Mouse (Mus musculus) hematopoietic stem cell, adult 5-6 weeks (primary cell): ENCODE measurements around the gene Apobec4. TPM values are rescaled to one million over a fixed set of nuclear protein-coding genes. Genes with fewer than 3 reads are reported as not detected.

Experiments used
- ATAC-seq, 2 experiments: fragments of 125-278 bp in 1 of 2; replicated peaks in 1 of 2; 2 replicates each; pipeline ENCODE4 v1.8.0; 2016 to 2017; ENCODE audit warnings: inconsistent platforms in 2 of 2, mild to moderate bottlenecking in 2 of 2, moderate number of reproducible peaks in 2 of 2, low read depth in 1 of 2, moderate TSS enrichment in 1 of 2; ENCODE audit not compliant: low FRiP score in 2 of 2, poor library complexity in 2 of 2, severe bottlenecking in 2 of 2, insufficient read depth in 1 of 2, low TSS enrichment in 1 of 2
- total RNA-seq: library from RNA; stranded (forward); fragments of 172-1452, 232-1000 nt; gene quantifications from 2 replicates; pipeline ENCODE4 v1.2.3, GENCODE M21; 2017

Gene Apobec4
- total RNA-seq, 1 experiment from 2014 or later = not detected

- no peak for ATAC-seq
These were observed 42.6 kb downstream of the Apobec4 start for GRCm38 (mm10) chr1:152792736-152793494.

DNA sequence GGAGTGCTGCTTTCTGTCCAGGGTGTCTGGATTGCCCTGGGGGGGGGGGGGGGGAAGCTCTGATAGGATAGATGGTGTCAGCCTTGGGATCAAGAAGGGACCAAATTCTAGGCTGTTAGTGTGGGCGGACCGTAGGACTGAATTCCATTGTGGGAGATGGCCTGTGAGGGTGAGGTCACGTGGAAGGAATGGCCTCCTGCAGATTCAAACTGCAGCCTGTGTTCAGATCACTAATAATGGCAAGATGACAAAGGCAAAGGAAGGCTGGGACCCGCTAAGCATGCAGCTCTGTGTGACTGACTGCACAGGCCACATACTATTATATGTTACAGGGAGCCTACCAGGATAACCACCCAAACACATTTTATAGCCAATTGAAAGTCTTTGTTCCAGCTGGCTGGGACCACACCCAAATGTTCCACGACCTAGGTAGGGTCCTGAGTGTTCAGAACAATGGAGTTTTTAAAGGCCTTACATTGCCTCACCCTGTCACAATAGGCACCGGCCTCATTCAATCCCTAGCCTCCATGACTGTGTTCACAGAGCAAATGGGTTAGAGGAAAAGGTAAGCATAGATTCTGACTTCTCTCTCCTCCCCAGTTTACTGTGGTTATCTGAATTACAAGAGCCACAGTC, 43.3 kb downstream of the Apobec4 start:
- no peak for ATAC-seq

DNA sequence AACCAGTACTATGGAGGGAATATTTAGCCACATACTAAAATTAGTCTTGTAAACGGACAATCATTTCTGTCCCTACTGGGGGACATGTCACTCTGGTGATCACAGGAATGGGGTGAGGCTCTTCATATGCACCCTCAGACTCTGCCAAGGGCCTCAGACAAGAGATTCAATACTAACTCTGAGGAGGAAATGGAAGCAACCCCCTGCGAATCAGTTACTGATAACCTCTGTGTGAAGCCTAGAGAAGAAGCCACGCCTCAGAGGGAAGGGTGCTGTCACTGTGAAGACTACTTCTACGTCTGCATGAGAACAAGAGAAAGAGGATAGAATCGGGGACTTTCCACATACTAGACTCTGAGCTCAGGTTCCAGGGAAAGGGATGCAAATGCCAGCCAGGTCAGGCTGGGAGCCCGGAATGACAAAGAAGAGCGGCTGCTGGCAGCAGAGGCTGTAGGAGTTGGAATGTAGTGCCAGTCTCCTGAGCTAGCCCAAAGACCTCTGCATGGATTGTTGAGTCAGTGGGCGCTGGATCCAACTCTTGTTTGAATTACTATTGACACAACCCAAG, 45.4 kb downstream of the Apobec4 start:
- no peak for ATAC-seq

DNA sequence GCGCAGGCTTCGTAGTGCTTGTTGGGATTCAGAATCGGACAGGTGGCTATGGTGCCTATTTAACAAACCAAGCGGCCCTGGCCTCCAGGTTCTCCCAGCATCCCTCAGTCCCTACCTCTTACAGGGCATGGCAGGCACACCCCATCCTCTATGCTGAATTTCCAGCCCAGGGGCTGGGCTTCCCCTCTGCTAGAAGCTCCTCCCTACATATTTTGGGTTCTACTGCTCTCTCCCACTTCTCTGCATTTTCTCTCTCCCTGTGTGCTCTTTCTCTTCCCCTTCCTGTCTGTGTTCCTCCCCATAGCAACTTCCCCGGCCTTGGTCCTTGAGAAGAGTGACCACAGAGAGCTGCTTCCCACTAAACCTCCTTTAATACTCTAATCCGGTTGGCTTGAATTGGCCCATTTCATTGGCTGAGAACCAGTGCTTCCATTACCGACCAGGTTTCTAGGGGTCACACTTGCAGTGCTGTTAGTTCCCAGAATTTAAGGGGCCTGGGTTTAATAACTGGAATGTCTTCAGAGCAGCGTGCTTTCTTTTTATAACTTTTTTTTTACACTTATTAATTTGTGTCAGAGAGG, 46.4 kb downstream of the Apobec4 start:
- no peak for ATAC-seq

GRCm38 (mm10) chr1:152798125-152798524, 47.8 kb downstream of the Apobec4 start:
- ATAC-seq = peak; percentile 85 to 97

DNA sequence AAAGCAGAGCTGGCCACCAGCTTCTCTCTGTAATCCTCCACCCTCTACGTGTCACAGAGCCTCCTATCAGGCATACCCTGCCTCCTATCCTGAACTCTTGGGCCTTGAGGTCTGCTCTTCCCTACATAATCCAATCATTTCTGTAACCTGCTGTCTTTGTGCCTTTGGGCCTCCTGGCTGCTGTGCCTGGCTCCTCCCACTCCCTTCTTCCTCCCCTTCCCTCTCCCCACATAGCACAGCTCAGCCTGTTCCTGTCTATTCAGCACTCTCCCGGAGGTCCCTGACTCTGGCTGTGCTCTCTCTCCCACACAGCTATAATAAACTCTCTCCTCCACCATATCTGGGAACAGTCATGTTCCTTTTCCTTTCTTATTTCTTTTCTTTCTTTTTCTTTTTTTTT, 49.5 kb downstream of the Apobec4 start, which contains the start of gene Ncf2:
TSS of gene Ncf2 (plus strand) at position 298 of the 400 bp plus-strand sequence.
- peak; percentile 54 to 63; a peak in 3 of 4 replicates for ATAC-seq

DNA sequence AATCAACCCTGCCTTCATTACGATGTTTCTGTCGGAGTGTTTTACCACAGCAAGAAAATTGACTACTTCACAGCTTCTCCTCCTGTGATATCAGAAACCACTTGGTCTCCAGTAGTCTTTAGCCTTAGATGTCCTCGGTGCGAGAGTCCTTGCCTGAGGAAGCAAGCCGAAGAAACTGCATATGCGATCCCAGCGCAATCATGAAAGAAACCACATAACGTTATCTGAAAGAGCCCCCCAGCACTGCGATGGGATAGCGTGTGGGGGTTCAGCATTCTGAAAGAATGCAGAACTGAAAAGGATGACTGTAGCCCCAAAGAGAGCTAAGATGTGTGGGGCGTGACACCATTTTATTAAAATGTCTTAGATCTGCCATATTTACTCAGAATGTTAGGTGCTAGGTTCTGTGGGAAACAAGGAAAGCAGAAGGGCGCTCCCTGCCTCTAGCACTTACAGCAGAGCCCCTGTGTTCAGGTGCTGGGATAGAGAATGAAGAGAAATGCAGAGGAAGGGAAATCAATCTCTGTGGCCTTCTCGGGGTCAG, 50.4 kb downstream of the Apobec4 start:
- no peak for ATAC-seq

DNA sequence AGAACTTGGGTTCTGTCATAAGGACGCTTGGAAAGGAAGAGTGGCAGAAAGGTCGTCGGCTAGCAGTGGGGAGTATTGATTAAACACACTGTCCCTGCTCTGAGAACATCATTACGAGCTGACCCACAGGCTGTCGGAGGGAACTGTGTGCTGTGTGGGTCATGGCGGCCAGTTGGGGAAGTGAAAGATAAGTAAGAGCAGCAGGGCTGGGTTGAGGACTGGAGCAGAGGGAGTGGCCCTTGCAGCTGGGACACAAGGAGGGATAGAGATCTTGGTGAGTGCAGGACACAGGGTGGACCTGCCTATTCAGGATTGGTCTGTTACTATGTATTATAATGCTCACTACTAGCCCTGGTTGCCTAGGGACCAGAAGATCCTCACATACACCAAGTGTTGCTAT, 54.6 kb downstream of the Apobec4 start:
- ATAC-seq = no peak

Other genes with a start within 250 kb of the Apobec4 start
- gene Rgl1, start 15.8 kb downstream of the Apobec4 start, total RNA-seq = 14.3 and 17.0 TPM in 2 replicates
- gene Arpc5, start 16.0 kb downstream of the Apobec4 start, total RNA-seq = 129 and 144 TPM in 2 replicates
- 104 and 105 TPM in 2 replicates for gene Ncf2, start 49.6 kb downstream of the Apobec4 start, total RNA-seq
- gene Smg7, start 152.1 kb downstream of the Apobec4 start, total RNA-seq = 40.1 and 42.6 TPM in 2 replicates
- not detected in 2 replicates for gene Nmnat2, start 204.4 kb downstream of the Apobec4 start, total RNA-seq